Mouse (Mus musculus): ENCODE measurements around the gene Cpsf4l.

GRCm38 (mm10) chr11:113725235-113726048, 15.6 kb upstream of the Cpsf4l start:
- TF ChIP-seq CTCF (IDR thresholded peaks at IDR 0.05; ENCODE audit: extremely low read depth, insufficient read depth, low read length), result no peak
- TF ChIP-seq POLR2A (IDR thresholded peaks at IDR 0.05; ENCODE audit: extremely low read depth, insufficient read depth, low read length), result no peak

All from cortical plate, adult 2 months (tissue).